Mouse (Mus musculus) thymus, adult 2 months (tissue): ENCODE measurements around the gene Adam30.

Experiments used
- CTCF ChIP-seq: fragments of 200-500 bp; IDR thresholded peaks from 2 replicates; pipeline ENCODE4 v1.5.1; 2012; ENCODE audit warnings: mild to moderate bottlenecking, control low read depth, low read length, moderate library complexity, borderline replicate concordance; ENCODE audit not compliant: control insufficient read depth, poor library complexity, insufficient read depth; ENCODE audit errors: extremely low read depth
- POLR2A ChIP-seq: fragments of 200-500 bp; IDR thresholded peaks from 2 replicates; pipeline ENCODE4 v1.6.1; 2012; ENCODE audit warnings: mild to moderate bottlenecking, low read length, control low read depth, moderate library complexity; ENCODE audit not compliant: control insufficient read depth, poor library complexity, insufficient read depth; ENCODE audit errors: extremely low read depth

DNA sequence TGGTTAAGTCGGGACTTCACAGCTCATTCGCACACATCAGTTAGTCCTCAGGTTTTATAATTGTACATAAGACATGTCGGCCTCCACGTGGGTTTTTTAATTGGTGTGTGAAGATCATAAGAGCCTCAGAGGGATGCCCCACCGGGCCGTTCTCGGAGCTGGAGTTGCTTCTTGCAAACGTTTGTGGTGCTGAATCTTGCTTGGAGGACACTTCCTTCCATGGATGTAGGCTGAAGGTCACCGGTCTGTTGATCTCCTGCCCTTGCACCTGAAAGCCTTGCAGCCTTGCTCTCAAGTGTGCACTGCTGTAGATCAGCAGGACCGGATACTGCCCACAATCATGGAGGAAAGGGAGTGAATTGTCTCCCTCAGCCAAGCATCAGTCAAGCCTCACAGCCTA lies 9.4 kb upstream of the Adam30 start:
- TF ChIP-seq POLR2A (no peak), CTCF (no peak)
